Mouse (Mus musculus): ENCODE results near the gene Cd38. TPM values are rescaled to one million over a fixed set of nuclear protein-coding genes. Genes with fewer than 3 reads are reported as not detected.

The Cd38 gene
- polyA plus RNA-seq, 1 experiment, result 7.4 TPM

- DNase-seq, result no peak
- TF ChIP-seq POLR2A (IDR thresholded peaks at IDR 0.05; ENCODE audit: control insufficient read depth, extremely low read depth, insufficient read depth, low read length, poor library complexity) (no peak), CTCF (IDR thresholded peaks at IDR 0.05; ENCODE audit: borderline replicate concordance, control insufficient read depth, extremely low read depth, insufficient read depth, low read length, poor library complexity) (no peak)
- WGBS, result 56% methylated on average over 11 of the region's 11 CpGs
Observed at GRCm38 (mm10) chr5:43853096-43853867, 15.1 kb upstream of the Cd38 start.

GRCm38 (mm10) chr5:43853868-43854488, 14.4 kb upstream of the Cd38 start:
- no peak for DNase-seq
- TF ChIP-seq POLR2A (IDR thresholded peaks at IDR 0.05; ENCODE audit: control insufficient read depth, extremely low read depth, insufficient read depth, low read length, poor library complexity), result no peak
- TF ChIP-seq CTCF (IDR thresholded peaks at IDR 0.05; ENCODE audit: borderline replicate concordance, control insufficient read depth, extremely low read depth, insufficient read depth, low read length, poor library complexity), result no peak
- Histone ChIP-seq H3K4me1 (replicated peaks; ENCODE audit: control insufficient read depth, insufficient read depth, low read length) (peaks cover 2% of the 10 kb centered on the region; the same call in 1 of the 2 replicates), H3K27ac (ENCODE audit: control insufficient read depth, insufficient read depth, low read length) (no peak overlapping the region), H3K4me3 (ENCODE audit: control insufficient read depth, insufficient read depth, low read length) (no peak overlapping the region), H3K36me3 (ENCODE audit: control insufficient read depth, insufficient read depth, low read length) (no peaks in the 10 kb centered on the region), H3K27me3 (ENCODE audit: control insufficient read depth, insufficient read depth, low read length) (no peaks in the 10 kb centered on the region)
- WGBS, result 71% methylated on average over 7 of the region's 7 CpGs

More at GRCm38 (mm10) chr5:43853096-43853867, 15.1 kb upstream of the Cd38 start:
- Histone ChIP-seq H3K27ac (ENCODE audit: control insufficient read depth, insufficient read depth, low read length) (no peak overlapping the region), H3K4me3 (ENCODE audit: control insufficient read depth, insufficient read depth, low read length) (no peak overlapping the region), H3K4me1 (replicated peaks; ENCODE audit: control insufficient read depth, insufficient read depth, low read length) (peaks cover 2% of the 10 kb centered on the region; the same call in 1 of the 2 replicates), H3K36me3 (ENCODE audit: control insufficient read depth, insufficient read depth, low read length) (no peaks in the 10 kb centered on the region), H3K27me3 (ENCODE audit: control insufficient read depth, insufficient read depth, low read length) (no peaks in the 10 kb centered on the region)

- H3K4me1 ChIP-seq (replicated peaks; ENCODE audit: control insufficient read depth, insufficient read depth, low read length), result peaks cover 2% of the 10 kb centered on the region; the same call in 1 of the 2 replicates
- DNase-seq, result no peak
- no peaks in the 10 kb centered on the region for H3K36me3 ChIP-seq (ENCODE audit: control insufficient read depth, insufficient read depth, low read length)
- no peak overlapping the region for H3K4me3 ChIP-seq (ENCODE audit: control insufficient read depth, insufficient read depth, low read length)
- TF ChIP-seq CTCF (IDR thresholded peaks at IDR 0.05; ENCODE audit: borderline replicate concordance, control insufficient read depth, extremely low read depth, insufficient read depth, low read length, poor library complexity), result no peak
- no peak for TF ChIP-seq POLR2A (IDR thresholded peaks at IDR 0.05; ENCODE audit: control insufficient read depth, extremely low read depth, insufficient read depth, low read length, poor library complexity)
- H3K27ac ChIP-seq (ENCODE audit: control insufficient read depth, insufficient read depth, low read length), result no peak overlapping the region
- WGBS, result 10% methylated on average over 2 of the region's 2 CpGs
- no peaks in the 10 kb centered on the region for H3K27me3 ChIP-seq (ENCODE audit: control insufficient read depth, insufficient read depth, low read length)
Observed at GRCm38 (mm10) chr5:43855769-43856168, 12.6 kb upstream of the Cd38 start.

- TF ChIP-seq CTCF (IDR thresholded peaks at IDR 0.05; ENCODE audit: borderline replicate concordance, control insufficient read depth, extremely low read depth, insufficient read depth, low read length, poor library complexity), result no peak
- no peak for TF ChIP-seq POLR2A (IDR thresholded peaks at IDR 0.05; ENCODE audit: control insufficient read depth, extremely low read depth, insufficient read depth, low read length, poor library complexity)
Observed at GRCm38 (mm10) chr5:43859663-43860062, 8.7 kb upstream of the Cd38 start.

GRCm38 (mm10) chr5:43860096-43860495, 8.3 kb upstream of the Cd38 start:
- H3K36me3 ChIP-seq (ENCODE audit: control insufficient read depth, insufficient read depth, low read length), result no peaks in the 10 kb centered on the region

More at GRCm38 (mm10) chr5:43859663-43860062, 8.7 kb upstream of the Cd38 start:
- H3K4me3 ChIP-seq (ENCODE audit: control insufficient read depth, insufficient read depth, low read length), result no peak overlapping the region
- H3K36me3 ChIP-seq (ENCODE audit: control insufficient read depth, insufficient read depth, low read length), result no peaks in the 10 kb centered on the region
- peaks cover 2% of the 10 kb centered on the region; the same call in 1 of the 2 replicates for H3K4me1 ChIP-seq (replicated peaks; ENCODE audit: control insufficient read depth, insufficient read depth, low read length)
- no peak overlapping the region for H3K27ac ChIP-seq (ENCODE audit: control insufficient read depth, insufficient read depth, low read length)
- no peak for DNase-seq
- no peaks in the 10 kb centered on the region for H3K27me3 ChIP-seq (ENCODE audit: control insufficient read depth, insufficient read depth, low read length)
- 96% methylated on average over 8 of the region's 8 CpGs for WGBS

GRCm38 (mm10) chr5:43860670-43861431, 7.5 kb upstream of the Cd38 start:
- no peaks in the 10 kb centered on the region for H3K36me3 ChIP-seq (ENCODE audit: control insufficient read depth, insufficient read depth, low read length)
- no peak for DNase-seq
- H3K4me3 ChIP-seq (ENCODE audit: control insufficient read depth, insufficient read depth, low read length), result no peak overlapping the region
- H3K4me1 ChIP-seq (replicated peaks; ENCODE audit: control insufficient read depth, insufficient read depth, low read length), result no peaks in the 10 kb centered on the region; the same call in 1 of the 2 replicates
- no peak overlapping the region for H3K27ac ChIP-seq (ENCODE audit: control insufficient read depth, insufficient read depth, low read length)
- TF ChIP-seq POLR2A (IDR thresholded peaks at IDR 0.05; ENCODE audit: control insufficient read depth, extremely low read depth, insufficient read depth, low read length, poor library complexity), result no peak
- no peak for TF ChIP-seq CTCF (IDR thresholded peaks at IDR 0.05; ENCODE audit: borderline replicate concordance, control insufficient read depth, extremely low read depth, insufficient read depth, low read length, poor library complexity)
- H3K27me3 ChIP-seq (ENCODE audit: control insufficient read depth, insufficient read depth, low read length), result no peaks in the 10 kb centered on the region
- WGBS, result 73% methylated on average over 5 of the region's 5 CpGs

More at GRCm38 (mm10) chr5:43860096-43860495, 8.3 kb upstream of the Cd38 start:
- DNase-seq, result no peak
- 96% methylated on average over 5 of the region's 5 CpGs for WGBS
- Histone ChIP-seq H3K27ac (ENCODE audit: control insufficient read depth, insufficient read depth, low read length) (no peak overlapping the region), H3K4me1 (replicated peaks; ENCODE audit: control insufficient read depth, insufficient read depth, low read length) (no peaks in the 10 kb centered on the region; the same call in 1 of the 2 replicates), H3K27me3 (ENCODE audit: control insufficient read depth, insufficient read depth, low read length) (no peaks in the 10 kb centered on the region), H3K4me3 (ENCODE audit: control insufficient read depth, insufficient read depth, low read length) (no peak overlapping the region)
- TF ChIP-seq CTCF (IDR thresholded peaks at IDR 0.05; ENCODE audit: borderline replicate concordance, control insufficient read depth, extremely low read depth, insufficient read depth, low read length, poor library complexity) (no peak), POLR2A (IDR thresholded peaks at IDR 0.05; ENCODE audit: control insufficient read depth, extremely low read depth, insufficient read depth, low read length, poor library complexity) (no peak)
